Mouse (Mus musculus) megakaryocyte-erythroid progenitor cell, adult 5-6 weeks (primary cell): Measurements from ENCODE around the gene Prnd. TPM values are rescaled to one million over a fixed set of nuclear protein-coding genes. Genes with fewer than 3 reads are reported as not detected.

Source experiments
- ATAC-seq: replicated peaks from 2 replicates; pipeline ENCODE4 v1.8.0; 2016; ENCODE audit warnings: mild to moderate bottlenecking, inconsistent platforms; ENCODE audit not compliant: severe bottlenecking, poor library complexity, low FRiP score, low TSS enrichment
- total RNA-seq, 2 experiments: library from RNA; stranded (forward) in 1 of 2; stranded (reverse) in 1 of 2; fragments of 200-1000, 215-1000 nt in 1 of 2; fragments of >200 nt in 1 of 2; fragmentation: Nextera tagmentation in 1 of 2; gene quantifications; 2 replicates each; pipeline ENCODE4 v1.2.3; 2014 to 2017

The Prnd gene
- total RNA-seq, 2 experiments from 2014 or later, result not detected

- ATAC-seq, result no peak
These were observed 19.9 kb downstream of the Prnd start for GRCm38 (mm10) chr2:131970597-131970996.

DNA sequence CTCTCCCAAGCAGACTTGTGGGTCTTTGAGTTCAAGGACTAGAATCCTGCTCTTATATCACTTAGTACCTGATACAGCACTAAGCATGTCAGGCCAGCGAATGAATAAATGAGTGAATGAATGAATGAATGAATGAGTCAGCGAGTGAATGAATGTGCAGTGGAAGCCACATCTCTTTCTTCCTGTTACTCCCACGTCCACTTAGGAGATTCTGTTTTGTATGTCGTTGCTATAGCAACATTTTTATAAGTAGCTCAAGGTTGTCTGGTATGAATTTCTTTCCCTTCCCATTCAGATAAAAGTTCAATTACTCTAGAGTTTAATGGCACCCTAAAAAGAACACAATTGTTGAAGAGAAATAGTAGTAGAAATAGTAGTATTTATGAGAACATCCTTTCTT, 20.4 kb downstream of the Prnd start:
- no peak for ATAC-seq

DNA sequence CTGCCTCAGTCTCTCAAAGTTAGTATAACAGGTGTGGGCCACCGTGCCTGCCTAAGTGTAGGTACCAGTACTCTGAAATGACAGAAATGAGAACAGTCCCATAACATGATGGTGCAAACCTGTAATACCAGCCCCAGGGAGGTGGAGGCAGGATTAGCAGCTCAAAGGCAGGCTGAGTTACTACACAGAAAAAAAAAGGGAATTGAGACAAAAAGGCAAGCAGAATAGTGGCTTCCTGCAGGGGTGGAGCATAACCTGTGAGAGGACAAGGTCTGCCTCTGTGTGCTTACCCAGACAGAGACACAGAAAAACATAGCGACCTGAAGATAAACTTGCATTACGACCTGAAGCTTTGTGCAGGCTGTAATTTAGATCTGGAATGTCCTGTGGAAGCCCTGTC, 26.0 kb downstream of the Prnd start:
- no peak for ATAC-seq

DNA sequence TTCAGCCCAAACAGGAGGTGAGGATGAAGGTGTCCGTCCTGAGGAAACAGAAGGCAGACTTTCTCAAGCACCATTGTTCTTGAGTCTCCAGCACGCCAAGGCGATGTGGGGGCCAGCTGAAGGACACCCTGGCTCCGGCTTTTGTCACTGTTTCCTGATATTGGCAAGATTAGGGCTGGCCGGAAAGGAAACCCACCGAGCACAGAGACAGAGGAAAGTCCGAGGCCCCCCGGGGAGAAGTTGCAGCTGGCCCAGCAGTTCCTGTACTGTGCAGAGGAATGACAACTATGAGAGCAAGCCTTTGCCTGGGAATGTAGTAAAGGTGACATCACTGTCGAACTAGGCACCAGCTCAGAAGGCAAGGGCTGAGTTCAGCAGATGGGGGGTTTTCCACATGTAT, 30.2 kb downstream of the Prnd start:
- no peak for ATAC-seq

GRCm38 (mm10) chr2:131982546-131983196, 32.0 kb downstream of the Prnd start:
- peak; percentile 92 for ATAC-seq

DNA sequence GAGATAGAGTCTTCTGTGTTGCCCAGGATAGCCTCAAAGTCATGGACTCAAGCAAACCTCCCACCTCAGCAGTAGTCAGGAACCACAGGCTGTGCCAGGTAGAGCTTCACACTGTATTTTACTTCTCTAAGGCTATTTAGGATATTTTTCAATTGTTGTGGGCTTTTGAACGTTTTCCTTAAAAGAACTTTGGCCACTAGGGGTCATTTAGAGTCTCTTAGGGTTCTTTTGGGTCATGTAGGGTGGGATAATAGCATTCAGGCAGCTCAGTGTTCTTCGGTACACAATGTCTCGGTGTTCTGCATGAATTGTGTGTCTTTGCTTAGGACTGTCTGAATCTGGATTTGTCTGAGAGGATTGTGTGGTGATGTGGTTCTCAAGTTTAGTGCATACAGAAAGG, 37.3 kb downstream of the Prnd start:
- no peak for ATAC-seq

GRCm38 (mm10) chr2:131988550-131988949, 37.9 kb downstream of the Prnd start:
- ATAC-seq, result no peak

GRCm38 (mm10) chr2:131992487-131992886, 41.8 kb downstream of the Prnd start:
- no peak for ATAC-seq

GRCm38 (mm10) chr2:131993151-131993550, 42.5 kb downstream of the Prnd start:
- ATAC-seq, result no peak

DNA sequence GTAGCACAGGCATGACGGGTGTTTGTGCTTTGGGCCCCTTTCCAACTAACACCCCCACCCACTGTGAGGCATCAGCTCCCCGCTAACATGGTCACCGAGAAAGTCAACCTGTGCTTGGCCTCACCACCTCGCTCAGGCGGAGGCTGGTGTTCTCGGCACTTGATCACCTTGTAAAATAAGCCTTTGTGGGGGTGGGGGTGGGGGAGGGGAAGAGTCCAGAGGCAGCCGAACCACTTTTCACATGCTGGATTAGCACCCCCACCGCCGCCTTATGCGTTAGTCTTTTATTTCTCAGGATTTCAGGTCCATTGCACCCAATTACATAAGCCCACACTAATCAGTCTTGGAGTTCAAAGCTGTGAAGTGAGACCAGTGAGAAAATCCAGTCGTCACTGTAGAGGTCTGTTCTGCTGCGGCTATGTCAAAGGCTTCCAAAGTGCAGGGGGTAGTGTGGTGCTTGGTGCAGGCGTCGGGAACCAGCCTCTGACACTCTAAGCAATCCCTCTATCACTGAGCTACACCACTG, 43.0 kb downstream of the Prnd start:
- no peak for ATAC-seq

GRCm38 (mm10) chr2:131994971-131995370, 44.3 kb downstream of the Prnd start:
- no peak for ATAC-seq

- no peak for ATAC-seq
These were observed 45.1 kb downstream of the Prnd start for GRCm38 (mm10) chr2:131995742-131996141.

DNA sequence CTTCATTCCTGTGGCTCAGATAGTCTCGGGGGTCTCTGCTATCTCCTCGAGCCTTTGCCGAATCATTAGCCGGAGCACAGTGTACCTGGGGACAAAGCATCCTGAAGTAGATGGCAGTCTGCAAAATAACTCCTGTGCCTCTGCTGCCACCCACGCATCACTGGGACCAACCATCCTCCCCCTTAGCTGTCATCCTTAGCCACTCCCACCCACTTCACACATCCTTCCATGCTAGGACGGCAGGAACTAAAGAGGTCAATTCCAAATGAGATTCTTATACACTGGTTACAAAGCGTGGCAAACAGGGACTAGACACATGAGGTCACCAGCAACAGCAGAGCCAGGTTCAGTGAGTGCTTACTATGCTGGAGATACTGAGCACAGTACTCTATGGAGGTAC, 45.7 kb downstream of the Prnd start:
- ATAC-seq, result no peak

- no peak for ATAC-seq
These were observed 46.7 kb downstream of the Prnd start for GRCm38 (mm10) chr2:131997356-131997755.

GRCm38 (mm10) chr2:132001696-132002334, 51.2 kb downstream of the Prnd start:
- no peak for ATAC-seq

- no peak for ATAC-seq
These were observed 53.3 kb downstream of the Prnd start for GRCm38 (mm10) chr2:132003916-132004315.

DNA sequence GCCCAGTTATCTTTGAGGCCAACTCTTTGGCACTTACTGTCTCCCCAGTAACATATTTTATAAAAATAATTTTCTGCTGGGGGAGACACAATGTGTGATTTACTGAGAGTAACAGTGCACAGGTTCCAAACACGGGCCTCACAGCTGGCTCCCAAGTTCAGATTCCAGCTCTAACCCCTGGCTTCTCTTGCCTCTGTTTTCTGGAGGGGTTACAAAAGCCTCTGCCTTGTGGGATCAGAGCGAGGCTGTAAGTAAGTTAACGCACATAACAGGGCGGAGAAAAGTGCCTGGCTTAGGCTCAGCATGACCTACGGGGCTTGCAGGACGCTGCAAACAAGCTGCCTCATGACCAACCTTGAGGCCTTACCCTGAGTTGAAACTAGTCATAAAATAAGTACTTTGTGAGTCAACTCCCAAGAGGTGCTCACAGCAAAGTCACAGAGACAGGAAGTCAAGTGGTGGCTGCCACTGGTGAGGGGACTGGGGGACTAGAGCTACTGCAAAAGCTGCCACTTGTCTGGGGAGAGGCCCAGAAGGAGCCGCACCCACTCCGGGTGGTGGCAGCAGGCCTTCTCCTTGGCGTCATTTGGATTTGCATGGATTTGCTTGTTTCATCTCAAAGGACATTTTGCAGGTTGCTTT, 54.0 kb downstream of the Prnd start:
- ATAC-seq, result no peak

- no peak for ATAC-seq
These were observed 54.8 kb downstream of the Prnd start for GRCm38 (mm10) chr2:132005445-132005844.
